Mouse (Mus musculus): ENCODE data around the gene Bag5.

- TF ChIP-seq EP300 (IDR thresholded peaks at IDR 0.05; ENCODE audit: low read depth): no peak
- TF ChIP-seq CTCF (IDR thresholded peaks at IDR 0.05; ENCODE audit: low read depth): no peak
These were observed 581 bp downstream of the Bag5 start for GRCm38 (mm10) chr12:111712476-111712875.

Measured in liver, postnatal 0 days (tissue).